Mouse (Mus musculus) cerebellum, adult 9-10 months (tissue): Measurements from ENCODE around the gene Isg20.

ENCODE experiments used
- DNase-seq: peaks from one replicate; pipeline ENCODE4 v3.0.0; 2022

The Isg20 gene

DNA sequence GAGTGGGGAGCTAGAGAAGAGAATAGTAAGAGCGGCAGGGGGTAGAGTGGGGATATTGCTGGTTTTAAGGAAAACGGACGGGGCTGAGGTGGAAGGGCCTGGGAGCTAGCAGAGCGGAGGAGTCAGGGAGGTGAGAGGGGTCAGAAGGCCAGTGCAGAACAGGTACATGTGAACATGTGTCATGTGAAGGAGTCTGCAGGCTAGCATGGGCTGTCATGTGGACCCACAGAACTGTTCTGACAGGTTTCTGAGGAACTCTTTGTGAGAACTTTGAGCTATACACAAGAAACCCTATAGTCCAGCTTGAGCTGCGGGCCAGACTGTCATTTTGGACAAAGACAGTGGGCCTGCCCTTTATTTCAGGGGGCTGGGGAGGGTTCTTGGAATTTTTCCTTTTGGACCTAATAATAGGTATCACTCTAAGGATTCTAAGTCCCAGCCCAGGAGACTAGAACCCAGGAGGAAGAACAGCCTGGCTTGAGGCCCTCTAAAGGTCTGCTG, at the start of gene Isg20:
TSS of gene Isg20 (plus strand) at position 451 of the 501 bp plus-strand sequence.
- DNase-seq, result no peak

DNA sequence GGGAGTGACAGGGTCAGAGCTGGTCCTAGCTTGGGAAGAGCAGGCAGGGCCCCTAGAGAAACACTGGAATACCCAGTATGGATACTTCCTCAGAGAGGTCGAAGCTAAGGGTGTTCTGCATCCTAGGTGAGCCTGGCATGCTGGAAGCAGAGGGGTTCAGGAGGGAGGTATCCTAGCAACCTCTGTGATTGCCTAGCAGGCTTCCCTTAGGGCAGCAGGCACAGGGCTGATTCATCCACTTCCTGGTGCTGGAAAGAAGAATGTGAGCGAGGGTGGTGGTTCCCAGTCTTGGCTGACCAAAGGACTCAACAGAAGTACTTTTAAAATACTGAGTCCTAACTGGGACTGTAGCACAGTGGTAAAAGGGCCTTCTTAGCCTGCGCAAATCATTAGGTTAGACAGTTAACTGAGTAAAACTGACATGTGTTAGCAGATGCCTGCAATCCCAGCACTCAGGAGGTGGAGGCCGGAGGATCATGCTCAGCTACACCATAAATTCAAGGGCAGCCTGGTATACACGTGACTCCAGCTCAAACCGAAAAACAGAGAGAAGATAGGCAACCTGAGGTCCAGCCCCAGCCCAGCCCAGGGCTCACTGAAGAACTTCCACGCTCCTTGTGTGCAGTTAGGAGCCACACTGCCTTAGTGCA, 49.3 kb upstream of the Isg20 start:
- DNase-seq, result no peak

DNA sequence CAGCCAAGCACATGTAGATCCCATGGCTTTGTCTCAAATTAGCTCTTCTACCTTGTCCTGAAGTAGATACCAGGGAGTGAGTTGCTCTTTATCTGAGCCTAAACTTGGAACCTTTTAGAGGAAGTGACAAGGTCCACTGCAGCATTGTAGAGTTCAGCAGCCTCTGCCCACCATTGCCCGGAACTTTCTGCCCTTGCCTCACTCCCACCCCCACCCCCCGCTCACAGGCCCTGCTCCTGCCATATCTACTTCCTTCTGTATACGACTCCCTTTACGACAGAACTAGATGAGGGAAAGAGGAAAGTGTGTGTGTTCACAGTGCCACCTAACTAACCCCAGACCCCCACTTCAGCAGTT, 48.8 kb upstream of the Isg20 start:
- no peak for DNase-seq

GRCm38 (mm10) chr7:78865212-78865949, 47.8 kb upstream of the Isg20 start:
- no peak for DNase-seq

GRCm38 (mm10) chr7:78868731-78869130, 44.5 kb upstream of the Isg20 start:
- DNase-seq, result no peak

GRCm38 (mm10) chr7:78872366-78872765, 40.9 kb upstream of the Isg20 start:
- DNase-seq, result no peak

- no peak for DNase-seq
Observed at GRCm38 (mm10) chr7:78872831-78873230, 40.4 kb upstream of the Isg20 start.

DNA sequence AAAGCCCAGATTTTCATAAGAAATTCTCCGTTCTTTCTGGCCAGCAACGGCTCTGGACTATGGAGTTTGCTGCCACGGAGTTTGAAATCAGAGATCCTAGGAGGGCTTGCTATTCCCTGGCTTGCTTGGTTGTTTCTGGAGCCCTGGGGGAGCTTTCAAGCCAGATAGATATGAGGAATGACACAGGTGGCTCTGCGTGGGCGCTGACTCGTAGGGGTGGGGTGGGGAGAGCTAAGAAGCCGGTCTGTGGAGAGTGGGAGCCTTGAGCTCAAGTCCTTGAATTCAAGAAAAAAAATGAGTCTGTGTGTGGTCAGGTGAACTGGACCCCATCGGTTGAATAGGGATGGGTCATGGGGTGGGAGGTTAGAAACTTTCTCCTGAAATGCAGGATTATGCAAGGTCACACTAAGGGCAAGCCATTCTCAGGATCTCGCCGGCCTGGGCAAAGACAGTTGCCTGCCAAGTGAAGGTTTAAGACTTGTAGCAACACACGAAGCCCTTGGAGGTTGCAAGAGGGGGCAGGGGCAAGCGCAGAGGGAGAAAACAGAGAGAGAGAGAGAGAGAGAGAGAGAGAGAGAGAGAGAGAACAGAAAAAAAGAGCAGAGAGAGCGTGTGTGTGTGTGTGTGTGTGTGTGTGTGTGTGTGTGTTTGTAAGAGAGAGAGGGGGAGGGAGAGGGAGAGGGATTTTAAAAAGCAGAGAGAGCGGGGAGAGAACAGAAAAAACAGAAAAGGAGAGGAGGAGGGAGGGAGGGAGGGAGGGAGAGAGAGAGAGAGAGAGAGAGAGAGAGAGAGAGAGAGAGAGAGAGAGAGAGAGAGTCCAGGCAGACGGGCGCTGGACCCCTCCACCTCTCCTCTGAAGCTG, 31.4 kb upstream of the Isg20 start:
- DNase-seq, result no peak

GRCm38 (mm10) chr7:78882469-78882837, 30.8 kb upstream of the Isg20 start:
- no peak for DNase-seq

DNA sequence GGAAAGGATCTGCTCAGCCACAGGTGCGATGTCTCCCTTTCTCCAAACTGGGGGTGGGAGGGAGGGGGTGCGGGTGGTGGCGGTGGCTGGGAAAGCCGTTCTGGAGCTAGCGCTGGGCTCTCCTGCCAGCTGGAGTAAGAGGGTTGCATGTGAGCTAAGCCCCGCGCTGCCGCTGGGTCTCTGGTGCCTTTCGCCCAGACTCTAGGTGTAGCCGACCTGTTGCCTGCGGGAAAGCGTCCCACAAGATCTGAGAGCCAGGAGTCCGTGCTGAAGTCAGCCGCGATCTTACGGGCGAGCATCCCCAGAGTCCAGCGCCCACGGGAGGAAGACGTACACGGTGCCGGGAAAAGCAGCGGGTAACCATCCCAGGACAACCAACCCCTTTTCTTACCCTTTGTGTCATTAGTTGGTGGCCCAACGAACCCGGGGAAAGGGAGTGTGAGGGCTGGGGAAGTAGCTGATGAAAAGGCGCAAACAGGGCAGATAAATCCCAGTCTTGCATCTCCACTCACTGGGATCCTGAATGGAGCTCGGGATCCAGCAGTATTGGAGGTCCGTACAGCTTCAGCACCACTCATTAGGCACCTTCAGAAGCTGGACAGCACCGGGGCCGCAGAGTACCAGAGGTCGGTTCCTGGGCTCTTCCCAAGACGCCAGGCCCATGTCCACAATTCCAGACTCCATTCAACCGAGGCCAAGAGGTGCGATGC, 30.1 kb upstream of the Isg20 start:
- DNase-seq, result no peak

DNA sequence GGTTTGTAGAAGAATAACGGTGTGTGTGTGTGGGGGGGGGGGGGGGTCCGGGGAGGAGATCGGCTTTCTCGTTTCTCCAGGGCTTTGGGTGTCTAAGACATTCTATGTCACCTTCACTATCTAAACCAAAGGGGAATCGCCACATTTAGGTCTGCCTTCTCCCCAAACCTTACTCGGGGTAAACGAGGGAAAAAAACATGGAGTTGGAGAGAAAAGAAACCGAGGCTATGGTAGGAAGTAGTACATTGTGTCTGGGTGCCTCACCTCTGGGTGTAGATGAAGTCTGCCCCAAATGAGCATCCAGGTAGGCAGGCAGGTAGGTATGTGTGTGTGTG, 29.5 kb upstream of the Isg20 start:
- no peak for DNase-seq

DNA sequence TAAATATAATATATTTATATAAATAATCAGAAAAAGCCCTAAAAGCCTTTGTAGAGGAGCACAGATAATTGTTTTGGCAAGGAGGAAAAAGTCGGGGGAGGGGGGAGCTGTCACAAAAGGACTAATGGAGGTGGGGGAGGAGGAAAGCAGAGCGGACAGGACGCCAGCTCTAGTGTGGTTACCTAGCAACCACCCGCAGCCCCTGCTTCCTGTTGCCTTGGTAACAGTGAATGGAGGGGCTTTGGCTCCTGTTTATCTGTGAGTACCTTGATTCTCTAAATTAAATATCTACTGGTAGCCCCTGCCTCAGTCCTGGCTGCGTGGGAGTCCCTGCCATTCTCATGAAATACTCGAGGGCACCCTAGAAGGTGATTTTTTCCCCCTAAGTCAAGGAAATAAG, 29.1 kb upstream of the Isg20 start:
- DNase-seq, result no peak

DNA sequence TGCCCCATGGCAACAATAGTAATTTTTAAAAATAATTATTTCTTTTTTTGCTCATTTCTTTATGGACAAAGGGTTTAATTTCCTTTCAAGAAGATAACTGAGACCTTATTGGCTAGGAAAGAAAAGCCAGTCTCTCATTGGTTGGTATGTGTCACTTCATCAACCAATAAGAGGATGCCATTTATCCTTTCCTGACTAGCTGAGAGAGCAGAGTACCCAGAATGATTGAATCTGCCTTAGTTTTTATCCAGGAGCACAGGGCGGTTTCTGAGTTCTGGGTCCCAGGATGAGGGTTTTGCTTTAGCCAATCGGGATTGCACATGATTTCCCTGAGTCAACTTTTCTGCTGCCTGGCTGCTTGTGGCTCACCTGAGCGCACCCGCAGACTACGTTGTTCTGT, 27.8 kb upstream of the Isg20 start:
- no peak for DNase-seq

DNA sequence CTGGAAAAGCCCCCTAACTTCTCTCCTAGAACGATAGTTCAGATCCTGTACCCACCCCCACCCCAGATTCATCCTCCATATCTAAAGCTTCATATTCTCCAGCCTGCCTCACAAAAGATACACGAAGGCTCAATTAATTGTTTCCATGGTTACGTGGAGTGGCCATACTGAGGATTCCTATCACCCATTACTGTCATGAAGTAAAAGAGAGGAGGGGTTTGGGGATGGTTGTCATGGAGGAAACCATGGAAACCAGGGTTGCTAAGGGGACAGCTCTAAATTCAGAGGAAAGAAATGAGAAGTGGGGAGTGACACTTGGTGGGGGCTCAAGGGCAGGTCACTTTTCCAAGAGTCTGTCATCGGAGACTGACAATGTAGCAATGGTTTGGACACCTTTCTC, 26.7 kb upstream of the Isg20 start:
- DNase-seq, result no peak

DNA sequence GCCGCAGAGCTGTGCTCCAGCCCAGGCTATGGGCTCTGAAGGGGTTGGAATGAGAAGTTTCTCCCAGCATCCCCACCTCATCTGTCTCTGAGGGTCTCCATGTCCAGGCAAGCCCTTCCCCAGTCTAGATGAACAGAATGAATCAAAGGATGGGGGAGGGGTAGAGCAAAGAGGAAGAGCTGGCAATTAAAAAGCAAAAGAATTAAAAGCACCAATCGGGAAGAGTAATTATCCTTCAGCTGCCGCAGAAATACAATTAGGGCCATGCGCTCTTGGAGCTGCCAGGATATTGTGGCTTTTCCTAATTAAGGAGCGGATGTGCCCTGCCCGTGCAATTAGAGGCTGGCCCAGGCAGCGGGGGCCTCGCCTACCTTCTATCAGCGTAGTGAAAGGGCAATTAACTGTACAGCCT, 25.8 kb upstream of the Isg20 start:
- no peak for DNase-seq

DNA sequence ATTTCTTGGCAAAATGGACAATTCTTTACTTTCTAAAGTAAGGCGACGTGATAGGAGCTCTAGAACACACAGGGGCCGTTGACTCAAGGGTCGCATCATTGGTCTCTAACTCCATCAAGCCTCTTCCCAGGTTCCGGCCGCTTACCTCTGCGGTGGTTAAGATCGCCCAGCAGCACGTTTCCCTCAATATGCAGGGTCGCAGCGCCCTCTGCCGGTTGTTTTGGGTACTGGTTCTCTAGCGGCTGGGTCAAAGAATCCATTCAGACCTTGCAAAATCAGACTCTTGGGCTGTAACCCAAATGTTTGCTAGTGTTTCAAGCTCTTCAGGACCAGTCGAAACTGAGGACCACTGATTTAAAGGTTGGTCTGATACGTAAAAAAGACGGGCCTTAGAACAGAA, 22.6 kb upstream of the Isg20 start:
- peak; percentile 82 for DNase-seq

GRCm38 (mm10) chr7:78893917-78894316, 19.3 kb upstream of the Isg20 start:
- no peak for DNase-seq

DNA sequence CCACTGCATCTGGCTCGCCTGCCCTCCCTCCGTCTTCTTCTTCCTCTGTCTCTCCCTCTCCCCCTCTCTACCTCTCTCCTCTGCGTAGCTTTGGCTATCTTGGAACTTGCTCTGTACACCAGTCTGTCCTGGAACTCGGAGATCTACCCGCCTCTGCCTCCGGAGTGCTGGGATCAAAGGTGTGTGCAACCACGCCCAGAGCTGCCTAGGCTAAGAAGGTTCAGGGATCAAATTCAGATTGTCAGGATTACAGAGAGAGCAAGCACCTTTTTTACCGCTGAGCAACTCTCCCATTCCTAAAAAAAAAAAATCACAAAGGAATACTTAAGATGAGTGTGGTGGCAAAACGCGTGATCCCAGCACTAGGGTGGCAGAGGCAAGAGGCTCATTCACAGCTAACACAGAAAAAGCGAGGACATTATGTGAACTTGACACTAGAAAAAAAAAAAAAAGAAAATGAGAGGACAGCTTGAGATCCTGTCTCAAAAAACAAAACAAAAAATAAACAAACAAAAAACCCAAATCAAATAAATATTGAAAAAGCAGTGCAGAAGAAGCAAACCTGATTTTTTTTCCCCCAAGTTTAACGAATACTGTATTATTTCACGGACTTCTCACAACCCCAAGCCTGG, 18.1 kb upstream of the Isg20 start:
- DNase-seq, result no peak

GRCm38 (mm10) chr7:78895653-78896333, 17.4 kb upstream of the Isg20 start, which contains the start of gene Aen:
Gene Aen (plus strand): TSS chr7:78895854.
- peak; percentile 100 for DNase-seq

- no peak for DNase-seq
Observed at GRCm38 (mm10) chr7:78897567-78897966, 15.7 kb upstream of the Isg20 start.

- DNase-seq, result no peak
Observed at GRCm38 (mm10) chr7:78903174-78903870, 9.9 kb upstream of the Isg20 start.
